Mouse (Mus musculus) fibroblast of lung, adult 2 months (primary cell): ENCODE measurements at regions not wholly inside any gene's neighbourhood (a gene's known extent, or its start where the extent isn't known, plus 50 kb on each side); places are given as distances from the start of the nearest gene placed in this dataset.

ENCODE experiments used
- DNase-seq: peaks from one replicate; pipeline ENCODE4 v3.0.0-alpha.2; 2011; ENCODE audit warnings: low read depth

DNA sequence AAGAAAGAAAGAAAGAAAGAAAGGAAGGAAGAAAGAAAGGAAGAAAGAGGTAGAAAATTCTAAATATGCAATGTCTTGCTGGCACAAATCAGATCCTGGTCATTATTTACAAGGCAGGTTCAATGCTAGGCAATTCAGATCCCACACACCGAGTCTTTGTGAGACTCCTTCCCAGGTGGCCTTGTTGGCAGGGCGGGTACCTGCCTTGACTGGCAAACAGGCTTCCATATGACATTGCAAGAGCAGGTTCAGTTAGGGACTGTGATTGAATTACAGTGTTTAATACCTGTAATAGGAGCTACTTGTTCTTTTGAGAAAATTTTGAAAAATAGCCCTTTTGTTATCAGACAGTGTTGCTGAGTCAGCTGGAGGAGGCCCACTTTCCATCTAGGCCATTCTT, 436.0 kb upstream of the Mctp2 start:
- no peak for DNase-seq

DNA sequence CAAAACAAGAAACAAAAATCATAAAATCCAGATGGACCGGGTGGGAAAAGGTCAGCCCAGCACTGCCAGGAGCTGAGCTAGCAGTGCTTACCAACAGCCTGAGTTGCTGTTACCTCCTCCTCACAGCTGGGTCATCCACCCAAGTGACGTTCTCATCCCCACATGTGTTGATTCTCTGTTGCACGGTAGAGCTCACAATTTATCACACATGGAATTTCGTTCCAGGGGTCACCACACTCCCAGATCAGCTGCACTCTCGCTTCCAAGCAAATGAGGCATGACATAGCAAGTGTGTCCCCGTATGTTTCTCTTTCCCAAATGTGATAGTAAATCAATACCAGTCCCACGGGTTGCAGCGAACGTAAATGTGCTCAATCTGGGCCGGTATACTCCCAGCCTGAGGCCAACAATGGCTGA, 445.1 kb upstream of the Mctp2 start:
- DNase-seq, result no peak

- no peak for DNase-seq
These were observed 446.7 kb upstream of the Mctp2 start for GRCm38 (mm10) chr7:72753053-72753559.

GRCm38 (mm10) chr7:72762711-72763110, 456.3 kb upstream of the Mctp2 start:
- DNase-seq, result no peak

DNA sequence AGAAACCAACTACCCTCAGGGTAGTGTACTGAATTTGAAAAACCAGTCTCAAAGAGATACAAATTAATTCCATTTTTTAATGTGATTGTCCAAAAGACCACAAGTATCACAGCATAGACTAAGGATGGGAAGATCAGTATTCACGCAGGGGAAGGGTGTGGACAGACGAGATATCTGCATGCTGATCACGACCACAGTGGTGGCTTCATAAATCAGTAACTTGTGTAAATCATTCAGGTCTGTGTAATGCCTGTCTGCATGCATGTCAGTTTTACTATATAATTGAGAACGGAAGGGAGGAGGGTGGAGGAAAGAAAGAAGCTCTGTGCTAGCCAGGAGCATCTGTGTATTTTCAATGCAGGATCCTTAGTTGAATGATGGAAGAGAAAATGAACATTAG, 462.3 kb upstream of the Mctp2 start:
- no peak for DNase-seq

GRCm38 (mm10) chr7:72774031-72774770, 467.8 kb upstream of the Mctp2 start:
- no peak for DNase-seq

GRCm38 (mm10) chr7:72774771-72775119, 468.3 kb upstream of the Mctp2 start:
- no peak for DNase-seq

DNA sequence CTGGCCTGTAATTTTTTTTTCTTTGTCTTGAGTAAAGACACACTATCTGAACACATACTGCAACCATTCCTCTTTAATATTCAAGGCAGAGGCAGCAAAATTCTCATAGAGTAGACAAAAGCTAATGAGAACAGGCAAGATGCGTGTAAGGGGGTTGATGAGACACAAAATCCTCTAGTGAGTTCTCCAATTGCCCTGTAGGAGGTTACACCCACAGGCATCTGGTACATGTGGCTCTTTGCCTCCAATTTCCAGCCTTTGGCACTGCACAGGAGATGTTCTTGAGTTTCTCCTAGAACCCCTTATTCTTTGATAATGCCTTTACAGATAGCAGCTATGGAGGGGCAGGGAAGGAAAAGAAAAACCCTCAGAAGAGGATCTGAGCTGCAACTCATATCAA, 480.9 kb upstream of the Mctp2 start:
- DNase-seq, result no peak

GRCm38 (mm10) chr7:72788261-72788660, 481.9 kb upstream of the Mctp2 start:
- DNase-seq, result no peak

DNA sequence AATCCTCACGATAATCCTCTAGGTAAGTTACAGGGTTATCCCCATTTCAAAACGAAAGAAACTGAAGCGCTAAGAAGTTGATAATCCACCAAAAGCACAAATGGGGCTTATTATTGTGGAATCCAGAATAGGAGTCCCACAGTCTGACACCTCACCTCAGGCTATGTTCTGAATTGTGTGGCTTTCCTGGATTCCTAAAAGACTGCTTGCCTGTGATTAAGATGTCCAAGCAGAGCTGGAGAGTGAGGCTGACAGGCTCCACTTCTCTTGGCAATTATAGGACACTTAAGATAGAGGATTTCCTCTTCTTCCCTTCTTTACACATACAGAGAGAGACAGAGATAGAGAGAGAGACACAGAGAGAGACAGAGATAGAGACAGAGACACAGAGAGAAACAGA, 515.7 kb upstream of the Mctp2 start:
- DNase-seq, result no peak

GRCm38 (mm10) chr7:72826597-72826996, 520.2 kb upstream of the Mctp2 start:
- no peak for DNase-seq

GRCm38 (mm10) chr7:72835423-72835822, 529.0 kb upstream of the Mctp2 start:
- DNase-seq, result no peak

DNA sequence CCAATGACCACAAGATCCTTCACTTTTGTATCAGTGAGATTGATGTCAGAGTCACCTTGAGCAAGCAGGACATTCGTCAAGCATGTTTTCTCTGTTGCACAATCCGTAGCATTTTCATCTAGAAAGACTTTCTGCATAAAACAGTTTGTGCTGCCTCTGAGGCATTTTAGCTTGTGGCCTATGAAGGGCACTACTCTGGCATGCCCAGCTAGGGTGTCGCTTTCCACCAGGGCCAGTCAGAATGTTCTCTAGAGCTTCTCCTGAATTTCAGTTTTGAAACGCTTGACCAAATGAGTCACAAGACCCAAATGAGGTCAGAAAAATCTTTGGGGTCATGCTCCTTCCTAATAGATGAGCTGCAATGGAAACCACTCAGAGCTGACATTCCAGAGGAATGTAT, 529.6 kb upstream of the Mctp2 start:
- DNase-seq, result no peak

DNA sequence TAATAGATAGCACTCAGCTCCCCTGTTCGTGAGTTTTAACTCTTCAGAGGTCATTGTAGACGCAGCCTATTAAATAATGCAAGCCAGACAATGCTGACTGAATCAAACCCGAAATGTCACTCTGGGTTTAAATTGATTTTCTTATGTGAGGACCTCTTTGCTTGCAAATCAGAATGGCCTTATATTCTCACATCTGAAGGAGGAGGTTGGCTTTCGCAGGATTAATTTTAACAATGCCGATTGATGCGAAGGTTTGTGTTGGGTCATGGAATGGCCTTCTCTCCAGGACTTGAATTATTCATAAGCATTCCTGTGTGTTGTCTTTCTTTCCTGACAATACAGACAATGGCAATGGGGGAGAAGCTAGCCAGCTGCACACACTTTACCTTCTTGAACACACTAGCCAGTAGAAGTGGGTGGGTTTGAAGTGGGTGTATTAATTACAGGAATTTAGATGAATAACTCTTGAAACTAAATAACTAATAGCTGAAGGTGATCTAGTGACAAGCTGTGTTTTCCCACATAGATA, 530.1 kb upstream of the Mctp2 start:
- DNase-seq, result no peak

DNA sequence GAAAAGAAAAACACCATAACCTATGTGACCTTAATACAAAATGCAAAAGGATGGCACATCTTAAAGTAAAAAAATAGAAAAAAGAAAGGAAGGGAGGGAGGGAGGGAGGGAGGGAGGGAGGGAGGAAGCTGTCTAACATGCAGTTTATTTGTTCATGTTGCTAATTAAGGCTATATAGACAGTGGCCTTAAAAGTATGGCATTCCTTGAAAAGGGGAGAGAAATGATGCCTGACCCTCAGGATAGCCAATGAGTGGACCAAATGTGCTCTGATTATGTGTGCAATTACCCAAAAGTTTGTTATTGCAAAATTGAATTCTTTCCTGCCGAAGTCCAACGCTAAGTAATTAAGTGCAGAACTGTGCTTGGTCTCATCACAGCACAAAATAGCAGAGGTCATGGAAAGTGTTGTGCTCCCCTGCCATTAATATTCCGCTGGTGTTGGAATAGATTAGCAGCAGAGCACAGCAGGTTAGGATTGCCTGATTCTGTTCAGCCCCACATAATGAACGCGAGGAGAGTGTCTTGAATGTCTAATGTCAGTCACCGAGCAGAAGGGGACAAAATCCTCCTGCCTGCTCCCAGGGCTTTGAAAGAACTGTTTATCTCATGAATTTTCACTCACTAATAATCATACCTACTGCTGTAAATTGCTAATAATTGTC, 531.7 kb upstream of the Mctp2 start:
- no peak for DNase-seq

DNA sequence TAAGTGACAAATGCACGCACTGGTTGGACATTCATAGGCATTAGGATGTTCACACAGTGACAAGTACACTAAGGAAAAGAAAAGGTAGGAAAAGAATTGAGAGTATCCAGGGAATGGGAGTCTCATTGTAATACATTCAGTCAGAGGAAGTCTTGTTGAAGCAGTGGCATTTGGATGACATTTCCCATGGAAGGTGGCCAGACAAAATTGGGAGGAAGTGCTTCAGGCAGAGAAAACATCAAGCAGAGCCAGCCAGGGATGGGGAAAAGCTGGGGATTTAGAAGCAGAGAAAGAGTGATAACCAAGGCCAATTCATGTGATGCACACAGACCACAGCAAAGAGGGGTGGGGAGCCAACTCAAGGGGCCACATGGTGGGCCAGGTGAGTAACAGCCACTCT, 524.0 kb upstream of the Rgma start:
- DNase-seq, result no peak

DNA sequence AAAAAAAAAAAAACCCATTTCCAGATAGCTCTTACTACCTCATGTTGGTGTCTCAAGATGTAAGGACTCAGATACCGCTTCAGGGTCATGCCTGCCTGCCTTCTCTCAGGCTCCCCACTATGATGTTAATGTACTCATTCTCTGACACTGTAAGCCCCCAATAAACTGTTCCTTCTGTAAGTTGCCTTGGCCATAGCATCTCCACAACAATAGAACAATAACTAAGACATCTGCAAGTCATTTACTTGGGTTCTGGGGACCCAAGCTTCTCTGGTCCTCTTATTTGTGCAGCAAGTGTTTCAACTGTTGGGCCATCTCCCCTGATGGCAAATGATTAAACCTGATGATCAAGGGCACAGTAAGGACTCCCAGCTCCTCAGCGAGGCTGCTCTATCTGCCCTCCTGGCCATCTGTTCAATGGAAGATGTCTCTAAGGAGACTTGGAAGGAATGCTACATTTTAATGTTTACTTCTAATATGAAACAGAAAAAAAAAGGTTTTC, 520.8 kb upstream of the Rgma start:
- no peak for DNase-seq

DNA sequence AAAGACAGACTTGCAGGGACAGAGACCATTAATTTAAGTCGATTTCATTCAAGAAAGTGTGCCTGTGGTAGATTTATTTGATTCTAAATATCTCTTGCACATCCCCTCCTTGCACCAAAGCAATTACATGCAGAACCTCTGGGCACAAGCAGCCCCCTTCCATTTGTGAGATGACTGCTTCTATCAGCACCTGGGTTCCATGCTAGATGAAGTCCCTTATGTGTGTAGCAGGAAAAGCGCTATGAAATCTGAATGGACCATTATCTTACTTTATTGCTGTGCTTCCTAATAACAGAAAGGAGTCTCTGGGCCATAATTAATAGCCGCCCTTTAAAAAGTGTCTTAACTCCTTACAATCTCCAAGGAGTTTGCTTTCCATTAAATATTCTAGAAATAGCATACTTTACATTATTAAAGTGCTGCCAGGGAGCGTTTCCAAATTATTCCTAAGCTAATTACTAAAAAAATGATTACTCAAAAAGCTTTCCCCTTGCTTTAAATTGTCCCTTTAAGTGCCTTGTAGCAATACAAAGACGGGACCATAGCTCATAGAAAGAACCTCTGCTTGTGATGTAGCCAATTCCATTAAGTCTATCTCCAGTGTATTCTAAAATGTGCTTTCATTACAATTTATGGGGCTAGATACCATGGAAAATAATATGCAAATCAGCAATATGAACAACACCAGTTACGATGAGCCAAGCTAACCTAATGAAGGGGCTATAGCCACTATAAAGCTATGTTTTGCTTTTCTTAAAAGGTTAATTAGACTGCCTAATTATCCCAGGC, 508.1 kb upstream of the Rgma start:
- DNase-seq, result no peak

GRCm38 (mm10) chr7:72869068-72869467, 506.2 kb upstream of the Rgma start:
- no peak for DNase-seq

DNA sequence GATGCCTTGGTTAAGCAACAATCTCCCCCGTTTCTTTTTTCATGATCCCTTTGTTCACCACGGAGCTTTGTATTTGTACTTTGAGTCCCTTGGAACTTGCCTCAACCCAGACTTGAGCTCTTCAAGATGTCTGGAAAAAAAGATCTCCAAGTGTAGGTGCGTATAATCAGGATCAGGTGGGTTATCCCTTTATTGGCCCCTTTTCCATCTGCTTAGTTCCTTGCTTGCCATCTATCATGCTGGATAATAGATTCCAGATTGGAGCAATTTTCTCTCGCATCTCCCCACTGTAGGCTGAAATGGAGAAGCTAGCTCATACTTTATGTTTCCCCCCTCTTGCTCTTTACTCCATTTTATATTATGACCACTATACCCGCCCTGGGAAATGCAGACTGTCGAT, 474.5 kb upstream of the Rgma start:
- DNase-seq, result no peak

DNA sequence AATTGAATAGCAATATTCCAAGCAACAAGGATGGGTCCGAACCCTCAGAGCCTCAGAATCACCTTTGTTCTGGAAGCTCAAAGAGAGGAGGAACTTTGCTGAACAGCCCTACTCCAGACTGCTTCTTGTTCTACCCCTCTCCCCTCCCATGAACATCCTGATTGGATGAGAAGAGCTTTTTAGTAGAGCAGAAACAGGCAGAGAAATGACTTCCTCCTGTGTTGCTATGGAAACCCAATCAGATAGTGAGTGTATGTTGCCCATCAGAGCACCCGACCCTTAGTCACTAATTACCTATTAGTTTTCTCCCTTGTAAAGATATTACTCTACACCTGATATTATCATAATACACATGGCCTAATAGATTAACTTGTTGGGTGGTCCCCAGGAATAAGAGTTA, 469.4 kb upstream of the Rgma start:
- DNase-seq, result no peak

- no peak for DNase-seq
These were observed 468.8 kb upstream of the Rgma start for GRCm38 (mm10) chr7:72906536-72906935.
